Mouse (Mus musculus) kidney, embryonic 16.5 days (tissue): Measurements from ENCODE around the gene Macrod1. TPM values are rescaled to one million over a fixed set of nuclear protein-coding genes. Genes with fewer than 3 reads are reported as not detected.
A peak's percentile ranks its signal among the peaks of the same experiment; 100 is the strongest.

Experiments used
- ATAC-seq: fragments of 200-750 bp; cut with Nextera tagmentation; 2 replicates; pipeline ENCODE4 v1.8.0; 2017; ENCODE audit warnings: moderate TSS enrichment; ENCODE audit not compliant: low FRiP score, low TSS enrichment
- H3K27ac ChIP-seq: fragments of 300-500 bp; sonication (generic); 2 replicates; pipeline ENCODE4 v1.5.1; 2014; ENCODE audit warnings: low read length
- H3K27me3 ChIP-seq: fragments of 300-500 bp; sonication (generic); 2 replicates; pipeline ENCODE4 v1.6.1; 2014; ENCODE audit warnings: low read length, control low read depth, mixed read lengths; ENCODE audit not compliant: insufficient read depth
- H3K36me3 ChIP-seq: fragments of 300-500 bp; sonication (generic); 2 replicates; pipeline ENCODE4 v1.6.1; 2014; ENCODE audit warnings: low read length, control low read depth, mixed read lengths; ENCODE audit not compliant: insufficient read depth
- H3K4me1 ChIP-seq: fragments of 300-500 bp; sonication (generic); 2 replicates; pipeline ENCODE4 v1.6.1; 2014; ENCODE audit warnings: low read length, control low read depth, mixed read lengths; ENCODE audit not compliant: insufficient read depth
- H3K4me2 ChIP-seq: fragments of 300-500 bp; sonication (generic); replicated peaks from 2 replicates; pipeline ENCODE4 v1.6.1; 2014; ENCODE audit warnings: low read depth, low read length
- H3K4me3 ChIP-seq: fragments of 300-500 bp; sonication (generic); 2 replicates; pipeline ENCODE4 v1.5.1; 2014; ENCODE audit warnings: mild to moderate bottlenecking, low read length
- H3K9ac ChIP-seq: fragments of 300-500 bp; sonication (generic); replicated peaks from 2 replicates; pipeline ENCODE4 v1.6.1; 2014; ENCODE audit warnings: low read length
- H3K9me3 ChIP-seq: fragments of 300-500 bp; sonication (generic); 2 replicates; pipeline ENCODE4 v1.6.1; 2016; ENCODE audit warnings: low read length, control low read depth
- WGBS: fragments of 180-500 bp; shearing (Covaris S2); extraction: QIAGEN DNeasy Blood & Tissue Kit; methylation state at CpG from one replicate; pipeline ENCODE4 v1.1.7; 2014; 5-methylcytosine and 5-hydroxymethylcytosine counted together
- polyA plus RNA-seq: library from polyadenylated mRNA; unstranded; fragments of >200 nt; fragmentation: Nextera tagmentation; extraction: Ambion mirVana; gene quantifications from 2 replicates; pipeline ENCODE4 v1.2.1, GENCODE M21; 2015

Gene Macrod1
- polyA plus RNA-seq, 1 experiment from 2014 or later = 16.4 TPM

- H3K27ac ChIP-seq = no peak overlapping the region
- no peak overlapping the region for H3K4me3 ChIP-seq
- WGBS = 32% methylated on average over 7 of the region's 7 CpGs
- no peaks in the 10 kb centered on the region for H3K36me3 ChIP-seq
- 0 out of 2 replicates have a peak, but pooled peaks cover 3% of the 10 kb centered on the region for H3K9me3 ChIP-seq
- peaks cover 34% of the 10 kb centered on the region for H3K4me1 ChIP-seq
- no peak overlapping the region for H3K4me2 ChIP-seq
- no peaks in the 10 kb centered on the region for H3K27me3 ChIP-seq
- H3K9ac ChIP-seq = no peak overlapping the region
- peak; percentile 46; the same call in 1 of the 2 replicates for ATAC-seq
These were observed 96.6 kb downstream of the Macrod1 start for GRCm38 (mm10) chr19:7153232-7153631.

GRCm38 (mm10) chr19:7155196-7155595 is 98.6 kb downstream of the Macrod1 start:
- Histone ChIP-seq H3K9ac (no peak overlapping the region), H3K9me3 (0 out of 2 replicates have a peak, but pooled peaks cover 3% of the 10 kb centered on the region), H3K4me3 (no peak overlapping the region), H3K4me2 (no peak overlapping the region), H3K27me3 (peaks cover 4% of the 10 kb centered on the region; the same call in 1 of the 2 replicates), H3K36me3 (no peaks in the 10 kb centered on the region), H3K4me1 (peaks cover 21% of the 10 kb centered on the region), H3K27ac (no peak overlapping the region)
- no peak for ATAC-seq
- 74% methylated on average over 6 of the region's 6 CpGs for WGBS

- Histone ChIP-seq H3K4me3 (no peak overlapping the region), H3K9me3 (no peaks in the 10 kb centered on the region), H3K36me3 (no peaks in the 10 kb centered on the region), H3K4me2 (no peak overlapping the region), H3K4me1 (peaks cover 26% of the 10 kb centered on the region), H3K27ac (no peak overlapping the region), H3K9ac (no peak overlapping the region), H3K27me3 (peaks cover 6% of the 10 kb centered on the region; the same call in 1 of the 2 replicates)
- 30% methylated on average over 14 of the region's 14 CpGs for WGBS
- peak; percentile 52; the same call in 1 of the 2 replicates for ATAC-seq
These were observed 101.1 kb downstream of the Macrod1 start for GRCm38 (mm10) chr19:7157734-7158133.

GRCm38 (mm10) chr19:7160151-7160906 is 103.7 kb downstream of the Macrod1 start:
- H3K27me3 ChIP-seq = peaks cover 27% of the 10 kb centered on the region
- peak; percentile 33; the same call in 1 of the 2 replicates for ATAC-seq

GRCm38 (mm10) chr19:7161064-7161463 is 104.5 kb downstream of the Macrod1 start:
- Histone ChIP-seq H3K4me2 (no peak overlapping the region), H3K9me3 (no peaks in the 10 kb centered on the region), H3K9ac (no peak overlapping the region), H3K4me1 (peaks cover 46% of the 10 kb centered on the region), H3K4me3 (no peak overlapping the region), H3K27ac (no peak overlapping the region), H3K27me3 (peaks cover 33% of the 10 kb centered on the region), H3K36me3 (no peaks in the 10 kb centered on the region)
- WGBS = 80% methylated on average over 3 of the region's 3 CpGs
- no peak for ATAC-seq

More at GRCm38 (mm10) chr19:7160151-7160906, 103.7 kb downstream of the Macrod1 start:
- Histone ChIP-seq H3K4me1 (peaks cover 41% of the 10 kb centered on the region), H3K36me3 (no peaks in the 10 kb centered on the region), H3K9me3 (no peaks in the 10 kb centered on the region), H3K4me2 (0 out of 2 replicates have a peak overlapping the region, but pooled peaks have one; percentile 25), H3K9ac (peak overlapping the region; percentile 2; the same call in 1 of the 2 replicates), H3K4me3 (no peak overlapping the region), H3K27ac (no peak overlapping the region)
- 7% methylated on average over 14 of the region's 14 CpGs for WGBS

- peaks cover 54% of the 10 kb centered on the region for H3K27me3 ChIP-seq
- peak overlapping the region; percentile 73 for H3K4me3 ChIP-seq
- no peaks in the 10 kb centered on the region for H3K9me3 ChIP-seq
- peaks cover 38% of the 10 kb centered on the region for H3K4me1 ChIP-seq
- no peaks in the 10 kb centered on the region for H3K36me3 ChIP-seq
- H3K27ac ChIP-seq = no peak overlapping the region
- H3K4me2 ChIP-seq = peak overlapping the region; percentile 99
- peak overlapping the region; percentile 76 for H3K9ac ChIP-seq
- 5% methylated on average over 6 of the region's 6 CpGs for WGBS
- ATAC-seq = no peak
These were observed 107.6 kb downstream of the Macrod1 start for GRCm38 (mm10) chr19:7164238-7164637.

GRCm38 (mm10) chr19:7164820-7165323 is 108.3 kb downstream of the Macrod1 start:
- ATAC-seq = 0 out of 2 replicates have a peak, but pooled peaks have one; percentile 7
- peaks cover 37% of the 10 kb centered on the region for H3K4me1 ChIP-seq
- 0% methylated on average over 35 of the region's 35 CpGs for WGBS
- peak overlapping the region; percentile 76 for H3K9ac ChIP-seq
- H3K4me2 ChIP-seq = peak overlapping the region; percentile 99
- H3K9me3 ChIP-seq = no peaks in the 10 kb centered on the region
- H3K27me3 ChIP-seq = peaks cover 51% of the 10 kb centered on the region
- H3K36me3 ChIP-seq = no peaks in the 10 kb centered on the region
- H3K27ac ChIP-seq = 0 out of 2 replicates have a peak overlapping the region, but pooled peaks have one; percentile 14
- peak overlapping the region; percentile 73 for H3K4me3 ChIP-seq

- H3K9me3 ChIP-seq = no peaks in the 10 kb centered on the region
- ATAC-seq = peak; percentile 9; the same call in 1 of the 2 replicates
- H3K27me3 ChIP-seq = peaks cover 50% of the 10 kb centered on the region
- H3K4me1 ChIP-seq = peaks cover 29% of the 10 kb centered on the region
- no peak overlapping the region for H3K27ac ChIP-seq
- peak overlapping the region; percentile 99 for H3K4me2 ChIP-seq
- under 1% methylated on average over 52 of the region's 105 CpGs for WGBS
- peak overlapping the region; percentile 73 for H3K4me3 ChIP-seq
- no peaks in the 10 kb centered on the region for H3K36me3 ChIP-seq
- H3K9ac ChIP-seq = peak overlapping the region; percentile 76
These were observed 109.0 kb downstream of the Macrod1 start for GRCm38 (mm10) chr19:7165509-7166199.

- H3K27me3 ChIP-seq = peaks cover 50% of the 10 kb centered on the region
- peak overlapping the region; percentile 99 for H3K4me2 ChIP-seq
- H3K4me1 ChIP-seq = peaks cover 33% of the 10 kb centered on the region
- peak overlapping the region; percentile 73 for H3K4me3 ChIP-seq
- ATAC-seq = no peak; the same call in 1 of the 2 replicates
- no peaks in the 10 kb centered on the region for H3K9me3 ChIP-seq
- H3K9ac ChIP-seq = peak overlapping the region; percentile 76
- H3K36me3 ChIP-seq = no peaks in the 10 kb centered on the region
- 5% methylated on average over 13 of the region's 15 CpGs for WGBS
- no peak overlapping the region for H3K27ac ChIP-seq
These were observed 109.6 kb downstream of the Macrod1 start for GRCm38 (mm10) chr19:7166200-7166711.
